Mouse (Mus musculus) megakaryocyte-erythroid progenitor cell, adult 5 weeks (primary cell): ENCODE measurements around the gene Cacna2d2. TPM values are rescaled to one million over a fixed set of nuclear protein-coding genes. Genes with fewer than 3 reads are reported as not detected.

Experiments used
- polyA plus RNA-seq: library from polyadenylated mRNA; stranded (reverse); fragments of >175 nt; gene quantifications from 2 replicates; pipeline ENCODE4 v1.2.3, GENCODE M21; 2012

The Cacna2d2 gene
- polyA plus RNA-seq, result 1.7 and 2.1 TPM in 2 replicates

DNA sequence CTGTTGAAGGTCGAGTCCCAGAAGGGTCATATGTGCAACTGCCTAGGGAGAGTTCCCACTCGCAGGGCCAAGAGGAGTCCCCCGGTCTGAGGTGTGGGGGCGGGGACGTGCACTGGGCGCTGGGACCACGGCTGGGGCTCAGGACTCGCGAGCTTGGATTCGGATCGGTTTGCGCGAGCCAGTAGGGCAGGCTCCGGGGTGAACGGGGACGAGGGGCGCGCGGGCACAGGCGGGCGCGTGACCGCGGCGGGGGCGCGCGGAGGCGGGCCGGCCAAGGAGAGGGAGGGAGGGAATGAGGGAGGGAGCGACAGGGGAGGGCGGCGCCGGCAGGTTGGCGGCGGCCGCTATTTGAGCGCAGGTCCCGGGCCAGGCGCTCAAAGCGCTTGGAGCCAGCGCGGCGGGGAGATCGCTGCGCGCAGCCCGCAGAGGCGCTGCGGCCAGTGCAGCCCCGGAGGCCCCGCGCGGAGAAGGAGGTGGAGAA lies at the start of gene Cacna2d2:
Gene Cacna2d2 (plus strand): TSS at position 122 of the 481 bp plus-strand sequence.

DNA sequence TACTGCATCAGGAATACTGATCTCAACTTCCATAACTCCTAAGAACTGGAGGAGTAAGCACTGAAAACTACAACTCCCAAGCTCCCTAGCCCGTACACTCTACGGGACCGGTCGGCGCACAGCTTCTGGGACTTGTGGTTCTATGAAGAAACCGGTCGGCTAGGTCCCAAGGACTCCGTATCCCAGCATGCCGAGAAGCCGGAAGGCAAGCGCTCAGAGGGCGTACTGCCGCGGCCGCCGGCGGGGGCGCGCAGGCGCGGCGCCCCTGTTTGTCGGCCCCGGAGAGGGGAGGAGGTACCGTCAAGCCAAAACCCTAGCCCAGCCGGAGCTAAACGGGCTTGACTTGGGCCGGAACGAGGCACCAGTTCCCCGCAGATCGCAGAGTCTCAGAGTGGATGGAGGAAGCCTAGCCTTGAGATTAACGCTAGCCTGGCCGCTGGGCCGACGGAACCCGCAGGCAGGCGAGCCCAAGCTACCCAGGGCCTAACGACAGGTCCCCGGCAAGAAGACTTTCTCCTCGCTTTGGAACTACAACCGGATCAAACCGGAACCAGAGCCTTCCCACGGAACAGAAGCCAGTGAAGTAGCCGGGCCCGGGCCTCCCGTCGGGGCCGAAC lies 134.5 kb downstream of the Cacna2d2 start, which contains the start of gene Tmem115:
Gene Tmem115 (plus strand): TSS at position 155 of the 617 bp plus-strand sequence.

GRCm38 (mm10) chr9:107541474-107542351 lies 142.3 kb downstream of the Cacna2d2 start, which contains the start of the genes Cyb561d2 and Nprl2:
TSS of gene Cyb561d2 (minus strand) at chr9:107542193.
TSS of gene Nprl2 (plus strand) at chr9:107542226.

DNA sequence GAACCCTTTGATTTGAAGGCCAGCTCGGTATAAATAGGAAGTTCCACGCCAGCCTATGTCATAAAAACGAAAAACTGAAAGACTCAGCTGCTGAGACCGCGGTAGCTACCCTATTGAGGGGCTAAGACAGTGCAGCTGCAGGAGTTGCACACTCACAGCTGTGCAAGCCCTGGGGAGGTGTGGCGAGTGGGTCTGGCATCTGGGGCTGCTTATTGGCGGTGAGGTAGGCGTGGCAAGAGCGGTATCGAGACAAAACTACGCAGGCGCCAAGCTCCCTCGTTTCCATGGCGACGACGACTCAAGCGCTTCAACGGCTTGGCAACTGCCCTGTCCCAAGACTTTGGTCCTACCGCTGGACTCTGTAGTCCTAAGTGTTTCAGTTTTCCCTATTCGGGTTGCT lies 147.6 kb downstream of the Cacna2d2 start, which contains the start of gene Zmynd10:
Gene Zmynd10 (plus strand): TSS at position 273 of the 400 bp plus-strand sequence.

DNA sequence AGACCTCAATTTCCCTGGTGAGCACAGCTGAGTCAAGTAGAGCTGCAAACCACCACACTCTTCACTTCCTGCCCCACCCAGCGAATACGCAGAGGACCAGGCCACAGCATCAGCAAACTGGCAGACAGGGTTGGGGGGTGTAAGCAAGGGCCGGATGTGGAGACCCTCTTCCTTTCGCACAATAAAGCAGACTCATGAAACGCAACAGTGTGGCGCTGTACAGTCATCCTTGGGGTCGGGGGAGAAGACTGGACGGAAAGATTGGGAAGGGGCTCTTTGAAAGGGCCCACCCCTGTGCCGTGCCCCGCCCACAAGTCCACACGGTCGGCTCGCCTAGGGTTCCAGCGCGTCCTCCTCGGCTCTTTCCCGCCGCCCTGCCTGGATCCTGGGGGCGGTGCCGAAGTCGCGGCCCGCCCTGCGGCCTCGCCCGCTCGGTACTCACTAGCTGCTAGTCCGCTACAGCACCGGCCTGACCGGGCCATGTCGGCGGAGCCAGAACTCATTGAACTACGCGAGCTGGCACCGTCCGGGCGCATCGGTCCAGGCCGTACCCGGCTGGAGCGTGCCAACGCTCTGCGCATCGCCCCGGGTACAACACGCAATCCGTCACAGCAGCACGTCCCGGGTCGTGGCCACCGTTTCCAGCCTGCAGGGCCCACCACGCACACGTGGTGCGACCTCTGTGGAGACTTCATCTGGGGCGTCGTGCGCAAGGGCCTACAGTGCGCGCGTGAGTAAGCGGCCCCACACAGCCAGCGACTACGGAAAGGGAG lies 151.9 kb downstream of the Cacna2d2 start, which contains the start of gene Rassf1:
Gene Rassf1 (plus strand): TSS at position 439 of the 773 bp plus-strand sequence.

DNA sequence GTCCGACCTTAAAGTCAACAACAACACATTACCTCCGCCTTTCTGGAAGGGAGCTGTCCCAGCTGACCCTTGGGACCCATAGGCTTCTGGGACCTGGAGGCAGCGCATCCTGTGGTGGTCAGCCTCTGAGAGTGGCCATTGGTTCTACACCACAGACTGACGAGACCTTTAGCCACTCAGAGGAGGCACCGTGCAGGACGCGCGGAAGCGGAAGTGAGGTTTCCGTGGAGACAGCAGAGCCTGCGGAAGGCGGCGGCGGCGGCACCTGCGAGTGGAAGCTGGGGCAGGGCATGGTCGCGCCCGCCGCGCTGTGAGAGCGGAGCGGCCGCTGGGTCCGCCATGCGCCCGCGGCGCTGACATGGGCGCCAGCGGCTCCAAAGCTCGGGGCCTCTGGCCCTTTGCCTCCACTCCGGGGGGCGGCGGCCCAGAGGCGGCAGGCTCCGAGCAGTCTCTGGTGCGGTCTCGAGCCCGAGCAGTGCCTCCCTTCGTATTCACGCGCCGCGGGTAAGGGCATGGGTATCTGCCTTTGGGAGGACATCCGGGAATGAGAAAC lies 163.7 kb downstream of the Cacna2d2 start, which contains the start of gene Tusc2:
Gene Tusc2 (plus strand): TSS at position 227 of the 553 bp plus-strand sequence.

DNA sequence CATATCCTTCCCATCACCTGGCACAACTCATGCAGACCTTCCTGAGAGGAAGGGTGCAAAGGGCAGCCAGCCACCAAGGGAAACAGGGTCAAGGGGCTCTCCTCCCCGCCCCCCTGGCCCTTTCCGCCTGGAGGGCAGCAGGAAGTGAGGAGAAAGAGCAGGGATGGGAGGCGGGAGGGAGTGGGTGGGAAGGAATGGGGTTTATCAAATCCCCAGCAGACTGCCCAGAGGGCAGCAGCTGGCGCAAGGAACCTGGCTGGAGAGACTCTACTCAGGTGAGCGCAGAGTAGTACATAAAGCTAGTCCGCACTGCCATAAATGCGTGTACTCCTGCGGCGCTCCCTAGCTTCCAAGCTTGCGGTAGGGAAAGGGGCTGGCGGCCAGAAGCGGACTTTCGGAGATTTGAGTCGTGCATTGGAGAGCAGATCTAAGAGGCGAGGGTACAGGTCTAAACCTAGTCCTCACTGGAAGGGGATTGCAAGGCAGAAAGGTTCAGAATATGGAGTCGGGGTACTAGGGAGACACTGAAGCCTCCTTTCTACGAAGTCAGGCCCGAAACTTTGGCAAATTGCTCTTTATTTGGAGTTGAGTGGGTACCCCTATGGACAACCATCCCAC lies 168.4 kb downstream of the Cacna2d2 start, which contains the start of gene Hyal2:
Gene Hyal2 (plus strand): TSS at position 244 of the 618 bp plus-strand sequence.

GRCm38 (mm10) chr9:107576357-107577107 lies 177.1 kb downstream of the Cacna2d2 start, which contains the start of gene Hyal1:
TSS of gene Hyal1 (plus strand) at chr9:107576927.

DNA sequence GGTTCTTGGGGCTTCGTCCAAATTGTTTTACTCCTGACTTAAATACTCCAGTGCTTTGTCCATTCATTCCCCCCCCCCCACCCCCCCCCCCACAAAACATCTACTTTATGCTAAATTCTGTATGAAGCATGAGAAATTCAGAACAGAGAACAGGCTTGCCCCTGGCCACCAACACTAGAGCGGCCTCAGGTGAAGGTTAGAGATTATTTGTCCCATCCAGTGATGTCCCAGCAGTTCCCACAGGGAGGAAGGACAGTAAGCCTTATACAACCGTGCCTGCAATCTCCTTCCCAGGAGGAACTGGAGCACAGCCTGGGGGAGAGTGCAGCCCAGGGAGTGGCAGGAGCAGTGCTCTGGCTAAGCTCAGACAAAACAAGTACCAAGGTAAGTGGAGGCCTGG lies 179.2 kb downstream of the Cacna2d2 start, which contains the start of gene Naa80:
Gene Naa80 (plus strand): TSS at position 301 of the 400 bp plus-strand sequence.

Other genes starting within 250 kb of the Cacna2d2 start
- 0.37 and 1.5 TPM in 2 replicates for gene Dock3, start 167.7 kb upstream of the Cacna2d2 start, polyA plus RNA-seq
- 114 and 152 TPM in 2 replicates for gene Mapkapk3, start 109.7 kb upstream of the Cacna2d2 start, polyA plus RNA-seq
- gene Cish, start 103.6 kb upstream of the Cacna2d2 start, polyA plus RNA-seq, result 39.8 and 41.4 TPM in 2 replicates
- 2.8 and 3.5 TPM in 2 replicates for gene Hemk1, start 61.3 kb upstream of the Cacna2d2 start, polyA plus RNA-seq
- gene 6430571L13Rik, start 59.0 kb upstream of the Cacna2d2 start, polyA plus RNA-seq, result 0.34 and 0.41 TPM in 2 replicates
- gene Tmem115, start 134.3 kb downstream of the Cacna2d2 start, polyA plus RNA-seq, result 30.5 and 30.9 TPM in 2 replicates
- gene Cyb561d2, start 142.6 kb downstream of the Cacna2d2 start, polyA plus RNA-seq, result 17.6 and 21.3 TPM in 2 replicates
- gene Nprl2, start 142.6 kb downstream of the Cacna2d2 start, polyA plus RNA-seq, result 0.73 and 1.6 TPM in 2 replicates
- gene Zmynd10, start 147.7 kb downstream of the Cacna2d2 start, polyA plus RNA-seq, result 0.65 and 0.95 TPM in 2 replicates
- gene Rassf1, start 151.9 kb downstream of the Cacna2d2 start, polyA plus RNA-seq, result 41.8 and 45.8 TPM in 2 replicates
- gene Tusc2, start 163.6 kb downstream of the Cacna2d2 start, polyA plus RNA-seq, result 8.9 and 11.0 TPM in 2 replicates
- gene Hyal2, start 168.3 kb downstream of the Cacna2d2 start, polyA plus RNA-seq, result 11.0 and 18.3 TPM in 2 replicates
- 2.8 and 3.0 TPM in 2 replicates for gene Hyal1, start 177.3 kb downstream of the Cacna2d2 start, polyA plus RNA-seq
- gene Naa80, start 179.3 kb downstream of the Cacna2d2 start, polyA plus RNA-seq, result 57.1 and 59.8 TPM in 2 replicates
- gene Hyal3, start 181.2 kb downstream of the Cacna2d2 start, polyA plus RNA-seq, result 0.47 and 0.67 TPM in 2 replicates
- gene Ifrd2, start 188.0 kb downstream of the Cacna2d2 start, polyA plus RNA-seq, result 99.4 and 110 TPM in 2 replicates
- 0.09 TPM in 1 of 2 replicates, not detected in the other for gene Sema3b, start 209.6 kb downstream of the Cacna2d2 start, polyA plus RNA-seq
- gene Gnai2, start 235.8 kb downstream of the Cacna2d2 start, polyA plus RNA-seq, result 1,176 and 1,508 TPM in 2 replicates